Mouse (Mus musculus): ENCODE measurements at regions not wholly inside any gene's neighbourhood (a gene's known extent, or its start where the extent isn't known, plus 50 kb on each side); places are given as distances from the start of the nearest gene placed in this dataset.

GRCm38 (mm10) chr1:75681913-75682312 is 135.8 kb downstream of the Slc4a3 start:
- DNase-seq (ENCODE audit: low spot score in 2 of 2) = no peak

- no peak for DNase-seq (ENCODE audit: low spot score in 2 of 2)
Observed at GRCm38 (mm10) chr1:75692781-75693180, 146.7 kb downstream of the Slc4a3 start.

GRCm38 (mm10) chr1:75693231-75693914 is 147.3 kb downstream of the Slc4a3 start:
- DNase-seq (ENCODE audit: low spot score in 2 of 2) = peak in 1 of 2 experiments; percentile 24

GRCm38 (mm10) chr1:75704832-75705650 is 159.0 kb downstream of the Slc4a3 start:
- peak; percentile 40 to 49 for DNase-seq (ENCODE audit: low spot score in 2 of 2)

- no peak for DNase-seq (ENCODE audit: low spot score in 2 of 2)
Observed at GRCm38 (mm10) chr1:75706126-75706525, 160.1 kb downstream of the Slc4a3 start.

GRCm38 (mm10) chr1:75723431-75723830 is 177.4 kb downstream of the Slc4a3 start:
- no peak for DNase-seq (ENCODE audit: low spot score in 2 of 2)

- DNase-seq (ENCODE audit: low spot score in 2 of 2) = no peak
Observed at GRCm38 (mm10) chr1:75725329-75725728, 179.3 kb downstream of the Slc4a3 start.

GRCm38 (mm10) chr1:75728859-75729258 is 182.8 kb downstream of the Slc4a3 start:
- peak; percentile 55 to 64 for DNase-seq (ENCODE audit: low spot score in 2 of 2)

GRCm38 (mm10) chr1:75733791-75734190 is 187.7 kb downstream of the Slc4a3 start:
- no peak for DNase-seq (ENCODE audit: low spot score in 2 of 2)

GRCm38 (mm10) chr1:75738651-75739050 is 192.6 kb downstream of the Slc4a3 start:
- no peak for DNase-seq (ENCODE audit: low spot score in 2 of 2)

- peak; percentile 29 for DNase-seq (ENCODE audit: low spot score in 2 of 2)
Observed at GRCm38 (mm10) chr1:75749665-75750221, 203.7 kb downstream of the Slc4a3 start.

GRCm38 (mm10) chr1:75772131-75772530 is 226.1 kb downstream of the Slc4a3 start:
- DNase-seq (ENCODE audit: low spot score in 2 of 2) = no peak

GRCm38 (mm10) chr1:75773014-75773413 is 226.9 kb downstream of the Slc4a3 start:
- no peak for DNase-seq (ENCODE audit: low spot score in 2 of 2)

GRCm38 (mm10) chr1:75778889-75779288 is 232.8 kb downstream of the Slc4a3 start:
- no peak for DNase-seq (ENCODE audit: low spot score in 2 of 2)

- no peak for DNase-seq (ENCODE audit: low spot score in 2 of 2)
Observed at GRCm38 (mm10) chr1:75783206-75783605, 237.1 kb downstream of the Slc4a3 start.

- no peak for DNase-seq (ENCODE audit: low spot score in 2 of 2)
Observed at GRCm38 (mm10) chr1:75786173-75786820, 240.2 kb downstream of the Slc4a3 start.

GRCm38 (mm10) chr1:75791509-75791908 is 245.4 kb downstream of the Slc4a3 start:
- no peak for DNase-seq (ENCODE audit: low spot score in 2 of 2)

GRCm38 (mm10) chr1:75797793-75798192 is 251.7 kb downstream of the Slc4a3 start:
- no peak for DNase-seq (ENCODE audit: low spot score in 2 of 2)

GRCm38 (mm10) chr1:75798375-75799099 is 252.5 kb downstream of the Slc4a3 start:
- DNase-seq (ENCODE audit: low spot score in 2 of 2) = peak in 1 of 2 experiments; percentile 11

GRCm38 (mm10) chr1:75804473-75804872 is 258.4 kb downstream of the Slc4a3 start:
- no peak for DNase-seq (ENCODE audit: low spot score in 2 of 2)

- DNase-seq (ENCODE audit: low spot score in 2 of 2) = no peak
Observed at GRCm38 (mm10) chr1:75812471-75812870, 266.4 kb downstream of the Slc4a3 start.

Data from layer of hippocampus, postnatal 10 days (tissue).